Mouse (Mus musculus): ENCODE measurements around the gene Cuedc2.

Gene Cuedc2

DNA sequence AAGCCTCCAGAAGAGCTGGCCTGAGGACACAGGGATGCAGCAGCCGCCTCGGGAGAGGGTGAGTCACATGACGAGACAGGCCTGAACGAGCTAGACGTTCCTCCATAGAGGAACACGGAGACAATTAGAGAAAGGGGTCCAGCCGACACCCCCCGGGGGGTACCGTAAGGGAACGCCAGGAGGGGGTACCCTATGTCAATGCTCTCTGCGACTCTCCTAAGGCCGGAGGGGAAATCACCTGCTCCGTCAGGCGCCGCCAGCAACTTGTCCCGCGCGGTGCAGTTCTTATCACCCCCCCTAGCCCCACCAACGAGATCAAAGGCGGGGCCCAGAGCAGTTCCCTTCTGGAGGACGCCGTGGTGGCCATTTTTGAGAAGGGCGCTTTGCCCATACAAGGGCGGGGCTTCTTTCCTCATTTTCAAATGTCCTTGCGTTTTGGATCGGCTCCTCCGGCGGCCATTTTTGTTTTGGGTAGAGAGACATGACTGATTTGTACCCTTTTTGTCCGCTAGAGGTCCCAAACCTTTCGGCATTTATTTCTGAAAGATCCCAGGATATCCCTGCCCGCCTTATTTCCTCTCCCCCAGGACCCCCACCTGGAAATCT lies at the start of gene Cuedc2:
Cuedc2 (minus strand) TSS at position 372 of the 606 bp plus-strand sequence.
- peak; percentile 93 for DNase-seq (ENCODE audit: low spot score)

DNA sequence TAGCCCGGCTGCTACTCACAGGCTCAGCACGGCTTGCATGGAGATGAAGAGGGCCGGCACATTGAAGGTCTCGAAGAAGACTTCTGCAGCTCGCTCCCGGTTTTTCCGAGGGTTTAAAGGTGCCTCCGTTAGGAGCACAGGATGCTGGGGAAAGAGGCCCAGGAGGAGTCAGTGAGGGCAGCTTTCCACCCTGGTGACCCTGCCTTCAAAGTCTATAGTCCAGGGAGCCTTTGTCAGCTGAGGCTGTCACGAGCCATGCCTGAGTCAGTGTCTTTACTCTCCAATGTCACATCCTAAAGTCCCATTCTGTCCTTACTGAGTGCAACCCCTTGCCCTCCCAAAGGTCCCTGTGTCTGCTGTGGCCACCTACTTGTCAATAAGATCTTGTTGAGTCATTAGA lies 43.8 kb upstream of the Cuedc2 start:
- DNase-seq (ENCODE audit: low spot score) = no peak

GRCm38 (mm10) chr19:46375891-46376290 lies 37.4 kb upstream of the Cuedc2 start:
- DNase-seq (ENCODE audit: low spot score) = no peak

- no peak for DNase-seq (ENCODE audit: low spot score)
These were observed 37.0 kb upstream of the Cuedc2 start for GRCm38 (mm10) chr19:46375489-46375888.

DNA sequence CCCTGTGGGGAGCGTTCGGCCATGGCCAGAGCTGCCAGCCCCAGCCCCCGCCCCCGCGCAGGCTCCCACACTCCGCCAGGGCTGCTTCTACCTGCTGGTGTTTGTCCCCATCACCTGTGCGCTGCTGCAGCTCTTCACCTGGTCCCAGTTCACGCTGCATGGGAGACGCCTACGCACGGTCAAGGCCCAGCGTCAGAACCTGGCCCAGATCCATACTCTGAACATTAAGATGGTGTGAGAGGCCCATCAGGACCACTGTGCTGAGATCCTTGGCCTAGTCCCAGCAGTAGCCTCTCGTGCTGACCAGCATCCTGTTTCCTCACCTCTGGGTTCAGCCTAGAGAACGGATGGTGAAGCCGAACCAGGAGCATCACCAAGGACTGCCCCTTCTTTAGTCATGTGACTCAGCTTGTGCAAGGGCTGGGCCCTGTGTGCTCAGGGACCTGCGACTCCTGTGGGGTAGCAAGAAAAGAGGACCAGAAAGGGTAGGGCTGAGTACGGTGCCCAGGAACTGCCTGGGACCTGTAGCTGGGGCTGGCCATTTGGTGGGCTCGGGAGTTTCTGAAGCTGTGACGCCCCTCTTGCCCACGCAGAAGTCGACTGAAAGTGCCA lies 36.1 kb upstream of the Cuedc2 start:
- no peak for DNase-seq (ENCODE audit: low spot score)

DNA sequence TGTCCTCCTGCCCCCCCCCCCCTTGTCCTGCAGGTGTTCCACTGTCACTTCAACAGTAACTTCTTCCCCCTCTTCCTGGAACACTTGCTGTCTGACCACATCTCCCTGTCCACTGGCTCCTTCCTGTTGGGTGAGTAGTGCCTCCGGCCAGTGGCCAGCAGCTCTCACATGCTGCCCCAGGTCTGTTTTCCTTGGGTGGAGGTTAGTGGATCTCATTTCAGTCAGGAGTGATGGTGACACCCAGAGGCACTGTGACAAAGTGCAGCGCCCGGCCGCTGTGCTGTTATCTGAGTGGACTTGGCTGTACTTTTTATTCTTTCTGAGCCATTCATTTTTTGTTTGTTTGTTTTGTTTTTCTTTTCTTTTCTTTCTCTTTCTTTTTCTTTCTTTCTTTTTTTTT lies 30.7 kb upstream of the Cuedc2 start:
- DNase-seq (ENCODE audit: low spot score) = no peak

GRCm38 (mm10) chr19:46367798-46368590 lies 29.5 kb upstream of the Cuedc2 start:
- DNase-seq (ENCODE audit: low spot score) = no peak

- DNase-seq (ENCODE audit: low spot score) = no peak
These were observed 24.9 kb upstream of the Cuedc2 start for GRCm38 (mm10) chr19:46363294-46364009.

GRCm38 (mm10) chr19:46362104-46362503 lies 23.6 kb upstream of the Cuedc2 start:
- DNase-seq (ENCODE audit: low spot score) = no peak

DNA sequence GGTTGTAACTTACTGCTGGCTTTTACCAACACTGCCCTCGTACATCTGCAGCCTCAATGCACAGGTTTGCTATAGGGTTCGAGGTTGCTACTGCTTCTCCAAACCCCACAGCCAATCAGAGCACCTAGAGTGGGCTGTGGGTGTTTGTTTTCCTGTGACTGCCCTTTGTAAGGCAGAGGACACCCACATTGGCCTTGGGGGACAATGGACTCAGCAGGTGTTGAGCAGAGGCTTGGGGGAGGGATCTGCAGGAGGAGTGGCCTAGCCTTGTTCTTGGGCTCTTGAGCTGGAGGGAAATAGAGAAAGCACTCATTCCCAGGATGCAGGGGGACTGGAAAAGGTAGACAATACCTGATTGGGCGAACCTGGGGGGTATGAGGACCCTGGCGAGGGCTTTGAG lies 19.9 kb upstream of the Cuedc2 start:
- DNase-seq (ENCODE audit: low spot score) = no peak

- no peak for DNase-seq (ENCODE audit: low spot score)
These were observed 19.1 kb upstream of the Cuedc2 start for GRCm38 (mm10) chr19:46357344-46358280.

DNA sequence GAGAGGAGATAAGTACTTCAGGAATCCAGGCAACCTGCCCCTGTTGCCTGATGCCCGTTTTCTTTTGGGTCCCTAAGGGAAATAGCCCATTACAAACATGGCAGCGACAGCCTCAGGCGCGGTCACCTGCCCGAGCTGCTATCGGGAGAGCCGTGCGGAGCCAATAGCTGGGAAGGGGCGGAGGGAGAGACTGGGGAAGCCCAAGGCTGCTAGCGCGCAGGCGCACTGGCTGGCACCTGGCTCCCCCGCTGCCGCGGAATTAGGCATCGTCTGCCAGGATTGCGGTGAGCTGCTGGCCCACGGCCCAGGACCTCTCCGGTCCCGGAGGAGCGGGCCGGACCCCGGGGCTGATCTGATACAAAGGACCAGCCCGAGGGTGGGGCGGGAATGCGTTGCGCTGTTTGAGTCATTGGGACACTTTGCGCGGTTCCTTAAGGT lies 18.2 kb upstream of the Cuedc2 start:
- DNase-seq (ENCODE audit: low spot score) = peak; percentile 61

DNA sequence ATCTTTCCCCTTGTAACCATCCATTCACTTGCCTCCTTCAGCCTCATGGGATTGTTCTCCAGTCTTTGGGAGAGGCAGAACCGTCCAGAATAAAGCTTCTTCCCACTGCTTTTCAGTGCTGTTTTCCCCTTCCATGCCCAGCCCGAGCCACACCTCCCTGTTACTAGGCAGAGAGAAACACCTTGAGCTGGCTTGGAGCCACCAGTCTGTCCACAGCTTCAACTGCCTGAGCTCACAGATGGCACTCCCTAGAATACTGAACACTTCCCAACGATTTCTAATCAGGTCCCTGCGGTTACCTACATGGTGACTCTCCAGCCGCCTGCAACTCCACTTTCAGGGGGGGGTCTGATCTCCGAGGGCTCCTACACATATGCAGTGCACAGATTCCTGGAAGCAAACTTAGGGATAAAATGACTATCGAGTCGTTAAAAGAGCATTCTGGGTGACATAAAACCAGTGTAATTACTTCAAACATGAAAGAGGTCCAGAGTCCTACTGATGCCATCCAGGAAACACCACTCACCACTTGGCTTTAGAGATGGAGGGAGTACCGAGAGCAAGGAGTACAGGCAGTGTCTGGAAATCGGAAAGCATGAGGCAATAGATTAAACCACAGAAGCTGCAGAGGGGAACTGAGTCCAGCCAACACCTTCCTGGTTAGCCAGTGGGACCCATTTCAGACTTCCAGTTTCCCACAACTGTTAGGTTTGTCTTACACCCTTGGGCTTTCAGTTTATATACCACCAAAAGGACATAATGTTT lies 11.8 kb upstream of the Cuedc2 start, which contains the start of gene 2310034G01Rik:
2310034G01Rik (minus strand) TSS at position 135 of the 765 bp plus-strand sequence.
- DNase-seq (ENCODE audit: low spot score) = no peak

DNA sequence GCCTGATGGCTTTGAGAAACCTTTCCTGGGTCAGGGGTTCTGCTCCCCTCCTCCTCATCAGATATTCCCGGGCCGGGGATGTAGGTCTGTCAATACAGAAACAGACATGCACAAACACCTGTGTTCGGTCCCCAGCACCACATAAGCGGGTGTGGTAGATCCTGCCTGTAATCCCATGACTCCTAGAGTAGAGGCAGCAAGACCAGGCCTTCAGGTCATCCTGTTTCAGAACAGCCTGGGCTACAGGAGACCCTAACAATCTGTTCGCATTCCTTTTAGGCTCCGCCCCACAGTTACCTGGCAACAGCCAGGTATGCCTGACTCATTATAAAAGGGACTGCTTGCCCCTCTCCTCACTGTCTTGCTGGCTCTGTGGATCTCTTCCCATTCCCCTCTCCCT lies 11.0 kb upstream of the Cuedc2 start:
- DNase-seq (ENCODE audit: low spot score) = no peak

GRCm38 (mm10) chr19:46348761-46349458 lies 10.4 kb upstream of the Cuedc2 start:
- peak; percentile 56 for DNase-seq (ENCODE audit: low spot score)

- DNase-seq (ENCODE audit: low spot score) = no peak
These were observed 9.6 kb upstream of the Cuedc2 start for GRCm38 (mm10) chr19:46347936-46348668.

DNA sequence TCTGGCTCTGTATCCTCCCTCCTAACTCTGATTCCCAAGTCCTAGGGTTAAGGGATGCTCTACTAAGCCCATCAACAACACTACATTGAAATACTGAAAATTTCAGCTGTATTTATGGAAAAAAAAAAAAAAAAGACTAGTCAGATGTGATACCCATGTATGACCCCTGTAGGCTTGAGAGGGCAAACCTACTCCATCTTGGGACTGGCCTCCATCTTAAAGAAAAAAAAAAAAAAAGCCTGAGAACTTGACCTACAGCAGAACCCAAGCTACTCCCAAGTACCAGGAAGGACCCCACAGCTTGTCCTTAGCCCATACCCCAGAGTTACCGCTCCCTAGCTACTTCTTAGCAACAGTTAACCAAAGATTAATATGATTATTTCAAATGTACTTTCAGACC lies 8.6 kb upstream of the Cuedc2 start:
- DNase-seq (ENCODE audit: low spot score) = no peak

GRCm38 (mm10) chr19:46344710-46345419 lies 6.4 kb upstream of the Cuedc2 start:
- no peak for DNase-seq (ENCODE audit: low spot score)

All from ovary, postnatal 10 days (tissue).